Mouse (Mus musculus): ENCODE results near the gene Myh14. TPM values are rescaled to one million over a fixed set of nuclear protein-coding genes. Genes with fewer than 3 reads are reported as not detected.

Myh14 gene
- total and polyA plus RNA-seq, 3 experiments = 0.09 to 1.5 (median 0.60) TPM

GRCm38 (mm10) chr7:44697191-44697710 is 26.6 kb upstream of the Myh14 start:
- in situ Hi-C loops (cut with MboI; ENCODE audit: low pct_ligation_motif_present, low pct_unique_long_range_greater_than_20kb, low sequenced_read_pairs) (no loop called here), dilution Hi-C loops (cut with MboI; ENCODE audit: extremely low pct_ligation_motif_present, extremely low pct_unique_long_range_greater_than_20kb, low sequenced_read_pairs) (no loop called here)
- H3K4me1 ChIP-seq (ENCODE audit: control insufficient read depth in 1 of 2, insufficient read depth in 2 of 2) = peaks cover 0 to 18% of the 10 kb centered on the region in 2 experiments; a peak in 2 of 4 replicates
- TF ChIP-seq EP300 (IDR thresholded peaks at IDR 0.05; ENCODE audit: low read length) = no peak
- TF ChIP-seq ELF1 (IDR thresholded peaks at IDR 0.05; ENCODE audit: low read depth, low read length) = no peak
- no peak for TF ChIP-seq SMC3 (IDR thresholded peaks at IDR 0.05; ENCODE audit: low read depth, low read length)
- TF ChIP-seq JUND (conservative IDR thresholded peaks at IDR 0.05; ENCODE audit: low read depth, low read length) = no peak
- no peak for TF ChIP-seq ZKSCAN1 (IDR thresholded peaks at IDR 0.05; ENCODE audit: borderline replicate concordance, low read depth, low read length)
- no peak for TF ChIP-seq SIN3A (IDR thresholded peaks at IDR 0.05; ENCODE audit: low read length)
- no peaks in the 10 kb centered on the region for H3K36me3 ChIP-seq (replicated peaks in 1 of 2; ENCODE audit: control insufficient read depth in 1 of 2, insufficient read depth in 1 of 2, low read length in 1 of 2)
- DNase-seq (ENCODE audit: extremely low read depth) = no peak
- H3K27ac ChIP-seq (ENCODE audit: insufficient read depth, low read depth) = no peak overlapping the region
- no peak overlapping the region for H3K4me3 ChIP-seq (replicated peaks in 1 of 3; ENCODE audit: low read depth in 2 of 3, low read length in 2 of 3, poor library complexity in 1 of 3)
- no peaks in the 10 kb centered on the region for H3K27me3 ChIP-seq (replicated peaks)
- no peaks in the 10 kb centered on the region for H3K79me2 ChIP-seq (replicated peaks; ENCODE audit: control insufficient read depth, extremely low read depth, insufficient read depth, poor library complexity, severe bottlenecking)
- no peaks in the 10 kb centered on the region for H3K9me3 ChIP-seq (replicated peaks; ENCODE audit: low read length)
- no peak overlapping the region for H3K9ac ChIP-seq (ENCODE audit: insufficient read depth, low read depth)
- no peak overlapping the region for H3K4me2 ChIP-seq (ENCODE audit: insufficient read depth, low read depth, poor library complexity, severe bottlenecking)

- Histone ChIP-seq H3K36me3 (replicated peaks in 1 of 2; ENCODE audit: control insufficient read depth in 1 of 2, insufficient read depth in 1 of 2, low read length in 1 of 2) (no peaks in the 10 kb centered on the region), H3K4me2 (ENCODE audit: insufficient read depth, low read depth, poor library complexity, severe bottlenecking) (no peak overlapping the region), H3K4me1 (ENCODE audit: control insufficient read depth in 1 of 2, insufficient read depth in 2 of 2) (peaks cover 0 to 18% of the 10 kb centered on the region in 2 experiments; a peak in 2 of 4 replicates), H3K9me3 (replicated peaks; ENCODE audit: low read length) (no peaks in the 10 kb centered on the region), H3K27me3 (replicated peaks) (no peaks in the 10 kb centered on the region), H3K9ac (ENCODE audit: insufficient read depth, low read depth) (no peak overlapping the region), H3K27ac (ENCODE audit: insufficient read depth, low read depth) (no peak overlapping the region), H3K4me3 (replicated peaks in 1 of 3; ENCODE audit: low read depth in 2 of 3, low read length in 2 of 3, poor library complexity in 1 of 3) (no peak overlapping the region), H3K79me2 (replicated peaks; ENCODE audit: control insufficient read depth, extremely low read depth, insufficient read depth, poor library complexity, severe bottlenecking) (no peaks in the 10 kb centered on the region)
- dilution Hi-C loops (cut with MboI; ENCODE audit: extremely low pct_ligation_motif_present, extremely low pct_unique_long_range_greater_than_20kb, low sequenced_read_pairs) = no loop called here
- no peak for DNase-seq (ENCODE audit: extremely low read depth)
- in situ Hi-C loops (cut with MboI; ENCODE audit: low pct_ligation_motif_present, low pct_unique_long_range_greater_than_20kb, low sequenced_read_pairs) = no loop called here
- no peak for TF ChIP-seq MEF2A (IDR thresholded peaks at IDR 0.05; ENCODE audit: borderline replicate concordance, low read depth, low read length)
- no peak for TF ChIP-seq ETS1 (conservative IDR thresholded peaks at IDR 0.05; ENCODE audit: low read depth, low read length)
- TF ChIP-seq JUN (IDR thresholded peaks at IDR 0.05; ENCODE audit: insufficient read depth, low read depth, low read length) = no peak
- TF ChIP-seq PAX5 (IDR thresholded peaks at IDR 0.05; ENCODE audit: low read length) = no peak
- no peak for TF ChIP-seq ZMIZ1 (IDR thresholded peaks at IDR 0.05; ENCODE audit: low read depth, low read length)
- TF ChIP-seq E2F4 (IDR thresholded peaks at IDR 0.05; ENCODE audit: insufficient replicate concordance, low read depth, low read length) = no peak
- no peak for TF ChIP-seq GABPA (IDR thresholded peaks at IDR 0.05; ENCODE audit: insufficient replicate concordance, low read depth, low read length)
- no peak for TF ChIP-seq RAD21 (IDR thresholded peaks at IDR 0.05; ENCODE audit: low read depth, low read length)
Observed at GRCm38 (mm10) chr7:44695223-44695622, 24.6 kb upstream of the Myh14 start.

Data from CH12.LX (cell line).